Mouse (Mus musculus): ENCODE results near the gene Gm5767.

- TF ChIP-seq CHD2 (IDR thresholded peaks at IDR 0.05; ENCODE audit: low read depth, low read length) (no peak), ZC3H11A (IDR thresholded peaks at IDR 0.05; ENCODE audit: borderline replicate concordance, low read depth, low read length) (no peak), MAFK (IDR thresholded peaks at IDR 0.05; ENCODE audit: insufficient read depth, low read depth, low read length) (no peak), HCFC1 (IDR thresholded peaks at IDR 0.05; ENCODE audit: borderline replicate concordance, insufficient read depth, low read length) (no peak), ZNF384 (IDR thresholded peaks at IDR 0.05; ENCODE audit: low read depth, low read length) (no peak)
Measured at GRCm38 (mm10) chr16:8676228-8676627, 4.3 kb upstream of the Gm5767 start.
